Mouse (Mus musculus) lung, postnatal 36 days (tissue): ENCODE measurements around the gene Cyp2j13.
"Not testable (repeated sequence)": the region's sequence is repeated elsewhere in the genome, so short reads cannot be mapped to it uniquely, and the experiment has no call there.

Experiments used
- DNase-seq: peaks from one replicate; pipeline ENCODE4 v3.0.0; 2022; ENCODE audit warnings: mixed read lengths

Gene Cyp2j13

DNA sequence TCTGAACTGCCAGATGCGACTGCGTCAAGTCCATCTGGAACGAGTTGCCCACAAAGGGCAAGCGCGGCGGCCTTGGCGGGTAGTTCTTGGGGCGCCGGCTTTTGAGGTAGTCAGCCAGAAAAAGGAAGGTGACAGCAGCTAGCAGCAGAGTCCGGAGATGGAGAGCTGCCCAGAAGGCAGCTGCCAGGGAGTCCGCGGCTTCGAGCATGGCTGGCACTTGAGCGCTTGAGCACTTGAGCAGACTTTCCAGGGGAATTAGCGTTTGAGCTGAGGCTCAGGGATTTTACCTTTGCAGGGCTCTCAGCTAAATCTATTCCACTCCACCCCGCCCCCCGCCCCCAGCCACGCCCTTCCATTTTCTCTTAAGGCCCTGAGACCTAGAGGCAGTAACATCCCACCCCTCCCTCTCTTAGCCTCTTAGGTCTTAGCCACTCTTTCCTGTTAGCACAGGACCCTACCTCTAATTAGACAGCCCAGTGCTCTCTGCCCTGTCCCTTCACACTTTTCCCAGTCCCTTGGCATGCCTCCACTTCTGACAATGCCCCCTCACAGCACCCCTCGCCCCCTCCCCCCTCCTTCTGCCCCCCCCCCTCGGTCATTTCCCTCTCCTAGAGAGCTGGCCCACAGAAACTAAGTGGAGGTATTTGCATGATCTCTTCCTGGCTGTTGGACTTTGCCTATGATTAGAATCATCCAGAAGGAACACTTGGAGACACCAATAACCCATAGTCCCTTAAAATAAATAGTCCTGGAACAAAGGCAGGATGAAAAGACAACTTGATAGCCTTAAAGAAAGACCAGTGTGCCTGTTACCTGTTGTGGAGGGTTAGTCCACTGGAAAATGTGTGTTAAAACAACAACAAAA, at the start of gene Cyp2j13:
Gene Cyp2j13, minus strand, starts transcription at position 286 of the 865 bp plus-strand sequence.
- no peak for DNase-seq

GRCm38 (mm10) chr4:96096841-96097240, 19.5 kb upstream of the Cyp2j13 start:
- DNase-seq = no peak

GRCm38 (mm10) chr4:96091869-96092268, 14.5 kb upstream of the Cyp2j13 start:
- DNase-seq = no peak

GRCm38 (mm10) chr4:96089356-96090048, 12.2 kb upstream of the Cyp2j13 start:
- DNase-seq = not testable (repeated sequence)

DNA sequence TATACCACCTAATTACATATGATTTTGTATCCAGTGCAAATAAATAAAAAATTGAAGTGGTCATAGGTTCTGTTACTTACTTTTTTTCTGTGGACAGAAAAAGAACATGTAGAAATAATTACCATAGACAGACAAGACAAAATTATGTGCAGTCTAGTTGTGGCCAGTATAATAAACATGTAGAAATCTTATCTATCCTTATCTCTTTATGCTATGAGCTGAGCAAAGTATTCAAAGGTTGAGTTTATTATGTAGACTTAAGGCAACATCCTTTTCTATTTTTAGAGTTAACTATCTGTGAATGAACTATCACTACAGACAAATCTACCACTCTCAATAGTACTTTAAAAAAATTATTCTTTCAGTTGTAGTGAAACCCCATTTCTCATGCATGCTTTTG, 962 bp upstream of the Cyp2j13 start:
- no peak for DNase-seq

DNA sequence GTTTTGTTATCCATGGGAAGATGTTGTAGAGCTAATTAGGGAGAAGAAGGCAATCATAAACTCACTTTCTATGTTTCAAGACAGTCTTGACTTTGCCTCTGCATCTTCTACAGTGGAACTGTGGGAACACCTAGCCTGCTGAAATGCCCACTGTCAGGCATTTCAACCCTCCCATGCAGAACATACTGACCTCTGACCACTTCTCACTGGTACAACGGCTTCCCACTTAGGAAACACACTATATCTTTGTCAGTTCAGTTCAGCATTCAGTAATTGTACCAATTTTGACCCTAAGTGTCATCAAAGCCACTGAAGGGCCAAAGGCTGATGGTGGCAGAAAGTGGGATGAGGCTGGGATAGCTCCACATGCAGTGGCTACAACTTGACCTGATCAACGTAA, 15.3 kb downstream of the Cyp2j13 start:
- no peak for DNase-seq

GRCm38 (mm10) chr4:96060106-96060505, 17.2 kb downstream of the Cyp2j13 start:
- DNase-seq = no peak

- DNase-seq = no peak
Measured at GRCm38 (mm10) chr4:96028412-96028811, 48.9 kb downstream of the Cyp2j13 start.

- DNase-seq = no peak
Measured at GRCm38 (mm10) chr4:96022803-96023202, 54.5 kb downstream of the Cyp2j13 start.

DNA sequence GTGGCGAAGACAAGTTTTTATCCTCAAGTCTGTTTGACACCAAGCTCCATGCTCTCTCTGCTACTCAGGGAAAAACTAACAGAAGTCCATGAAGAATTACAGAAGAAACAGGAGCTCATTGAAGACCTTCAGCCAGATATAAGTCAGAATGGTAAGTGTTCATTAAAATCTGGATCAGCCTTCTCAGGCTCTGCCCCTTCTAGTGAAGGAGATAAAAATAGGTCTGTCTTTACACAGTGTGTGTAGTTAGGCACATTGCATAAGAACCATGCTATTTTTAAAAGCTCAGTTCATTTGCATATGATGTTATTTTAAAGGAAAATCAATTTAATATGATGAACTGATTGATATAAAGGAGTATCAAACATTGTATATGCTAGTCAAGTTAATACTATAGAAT, 60.5 kb downstream of the Cyp2j13 start:
- no peak for DNase-seq

DNA sequence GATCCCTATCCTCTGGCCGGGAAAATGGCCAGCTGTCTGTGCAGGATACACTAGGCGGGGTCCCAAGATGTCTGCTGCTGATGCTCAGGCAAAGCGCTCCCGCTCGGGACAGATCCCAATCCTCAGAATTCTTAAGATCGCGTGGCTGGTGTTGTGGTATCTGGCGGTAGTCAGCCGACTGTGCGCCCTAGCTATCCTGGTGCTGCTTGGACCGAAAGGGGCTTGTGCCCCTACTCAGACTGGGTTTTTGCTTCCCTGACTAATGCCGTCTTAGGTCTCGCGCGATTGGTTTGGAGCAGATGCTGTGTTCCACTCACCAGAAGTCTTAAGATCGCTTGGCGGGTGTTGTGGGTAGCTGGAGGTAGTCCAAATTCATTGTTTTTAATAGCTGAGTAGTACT, 95.1 kb downstream of the Cyp2j13 start:
- DNase-seq = not testable (repeated sequence)
